Mouse (Mus musculus) liver, embryonic 14.5 days (tissue): Measurements from ENCODE around the gene Mmp14.

Experiments
- CTCF ChIP-seq: IDR thresholded peaks from 2 replicates; pipeline ENCODE4 v1.5.1; 2016; ENCODE audit warnings: antibody characterized with exemption, low read depth, control low read depth
- EP300 ChIP-seq: IDR thresholded peaks from 2 replicates; pipeline ENCODE4 v1.6.1; 2016; ENCODE audit warnings: antibody characterized with exemption, low read depth

DNA sequence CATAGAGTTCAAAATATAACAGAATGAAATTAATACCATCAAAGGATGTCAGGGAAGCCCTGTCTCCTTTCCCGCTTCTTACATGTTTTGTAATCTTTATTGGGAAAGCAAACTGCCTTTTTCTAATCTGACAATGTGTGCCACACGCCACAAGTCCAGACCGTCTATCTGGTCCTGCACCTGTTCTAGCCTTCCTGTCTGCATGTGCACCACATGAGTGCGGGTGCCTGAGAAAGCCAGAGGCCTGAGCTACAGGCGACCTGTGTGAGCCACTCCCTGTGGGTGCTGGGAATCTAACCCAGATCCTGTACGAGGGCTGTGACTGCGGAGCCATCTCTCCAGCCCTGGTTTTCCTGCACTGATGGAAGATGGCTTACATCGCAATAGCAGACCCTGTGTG, 47.0 kb upstream of the Mmp14 start:
- TF ChIP-seq CTCF (no peak), EP300 (no peak; the same call in 1 of the 2 replicates)
